Comparison of ENCODE assay signal across 19 mouse cellular contexts in genomic region chr8:111705222-111705621, GRCm38 (mm10). TPM values are rescaled to one million over a fixed set of nuclear protein-coding genes. Genes with fewer than 3 reads are reported as not detected.
DNase-seq lines count a peak whose midpoint lies in the region; ATAC-seq and TF ChIP-seq lines count a peak whose summit lies in the region.
"Had no signal": no experiment of that assay in that cellular context is flagged by ENCODE, and none has a peak within 500 bp of the region (broad histone marks: within the 10 kb centered on the region; RNA-seq: fewer than 3 reads in every experiment).

No protein-coding gene starts in this region.

- H3K9me3 ChIP-seq in lung, postnatal 0 days (ENCODE audit: low read length) = no peaks in the 10 kb centered on the region
- no peaks in the 10 kb centered on the region for H3K9me3 ChIP-seq in liver, embryonic 15.5 days (replicated peaks)
- H3K9me3 ChIP-seq: embryonic facial prominence, embryonic 10.5 days; hindbrain, embryonic 12.5 days; neural tube, embryonic 15.5 days had no signal

- no peak overlapping the region for H3K9ac ChIP-seq in lung, postnatal 0 days (replicated peaks; ENCODE audit: low read depth)
- no peak overlapping the region for H3K9ac ChIP-seq in liver, embryonic 15.5 days
- H3K9ac ChIP-seq: hindbrain, embryonic 12.5 days; lung, embryonic 14.5 days; neural tube, embryonic 15.5 days had no signal

- peaks cover 3% of the 10 kb centered on the region; the same call in 1 of the 2 replicates for H3K4me1 ChIP-seq in lung, postnatal 0 days (ENCODE audit: insufficient read depth, low read depth, low read length)
- peaks cover 25% of the 10 kb centered on the region for H3K4me1 ChIP-seq in liver, embryonic 15.5 days (replicated peaks)
- H3K4me1 ChIP-seq: hindbrain, embryonic 12.5 days; neural tube, embryonic 15.5 days had no signal

- TF ChIP-seq CTCF in gastrocnemius, adult 2 months (IDR thresholded peaks at IDR 0.05) = no peak
- TF ChIP-seq CTCF in lung, postnatal 0 days (IDR thresholded peaks at IDR 0.05) = no peak

- 26% methylated on average over 3 of the region's 3 CpGs for WGBS in lung, postnatal 0 days
- WGBS in liver, embryonic 15.5 days (ENCODE audit: insufficient replicate concordance) = 30% methylated on average over 3 of the region's 3 CpGs

- no peak overlapping the region for H3K4me3 ChIP-seq in gastrocnemius, adult 2 months
- H3K4me3 ChIP-seq in lung, postnatal 0 days (ENCODE audit: low read depth, low read length) = no peak overlapping the region
- H3K4me3 ChIP-seq in liver, embryonic 15.5 days (replicated peaks) = no peak overlapping the region
- H3K4me3 ChIP-seq: embryonic facial prominence, embryonic 10.5 days; hindbrain, embryonic 12.5 days; layer of hippocampus, adult 2 months; neural tube, embryonic 15.5 days had no signal

- H3K4me2 ChIP-seq in lung, postnatal 0 days (replicated peaks; ENCODE audit: low read depth, low read length) = no peak overlapping the region
- H3K4me2 ChIP-seq in liver, embryonic 15.5 days = no peak overlapping the region
- H3K4me2 ChIP-seq: hindbrain, embryonic 12.5 days; lung, embryonic 14.5 days; neural tube, embryonic 15.5 days had no signal

- intact Hi-C loops in gastrocnemius, adult 2 months (cut with DNase I) = no loop called here
- intact Hi-C loops in left cerebral cortex, postnatal 25 days (cut with DNase I) = no loop called here

- ATAC-seq in lung, postnatal 0 days = peak; percentile 74
- ATAC-seq in liver, embryonic 15.5 days (ENCODE audit: insufficient read depth) = peak; percentile 68
- ATAC-seq in cerebellum, adult (ENCODE audit: insufficient number of reproducible peaks, low FRiP score, low TSS enrichment) = no peak

- H3K27ac ChIP-seq in gastrocnemius, adult 2 months = no peak overlapping the region
- H3K27ac ChIP-seq in lung, postnatal 0 days (ENCODE audit: low read length) = no peak overlapping the region
- peak overlapping the region; percentile 54 for H3K27ac ChIP-seq in liver, embryonic 15.5 days (replicated peaks)
- H3K27ac ChIP-seq: embryonic facial prominence, embryonic 10.5 days; hindbrain, embryonic 12.5 days; layer of hippocampus, adult 2 months; neural tube, embryonic 15.5 days had no signal

- no peaks in the 10 kb centered on the region for H3K27me3 ChIP-seq in lung, postnatal 0 days (replicated peaks; ENCODE audit: insufficient read depth, low read length)
- H3K27me3 ChIP-seq in liver, embryonic 15.5 days = no peaks in the 10 kb centered on the region; the same call in 1 of the 2 replicates
- H3K27me3 ChIP-seq: hindbrain, embryonic 12.5 days; neural tube, embryonic 15.5 days had no signal

- TF ChIP-seq EP300 in lung, postnatal 0 days (IDR thresholded peaks at IDR 0.05) = no peak

- peak; percentile 13 for DNase-seq in gastrocnemius, adult 2 months
- no peak for DNase-seq in gastrocnemius, adult 8-10 months (ENCODE audit: low spot score in 2 of 2)
- DNase-seq in lung, postnatal 0 days (ENCODE audit: low spot score) = peak; percentile 35
- no peak for DNase-seq in lung, postnatal 14 days
- DNase-seq in left cerebral cortex, postnatal 25 days (ENCODE audit: low spot score in 2 of 2) = no peak
- DNase-seq in neural tube, embryonic 10.5 days (ENCODE audit: extremely low spot score, low spot score) = no peak
- DNase-seq: adrenal gland, adult 8-10 months; lung, embryonic 14.5 days; right cerebral cortex, adult 18-20 months had no signal

- 0 out of 2 replicates have a peak, but pooled peaks cover 4% of the 10 kb centered on the region for H3K36me3 ChIP-seq in lung, postnatal 0 days (ENCODE audit: insufficient read depth, low read length)
- no peaks in the 10 kb centered on the region for H3K36me3 ChIP-seq in liver, embryonic 15.5 days (replicated peaks)

RNA-seq across cellular contexts. Expression of gene Ctrb1, which starts 14.4 kb away (rescaled TPM):
- not detected for total RNA-seq in gastrocnemius, adult 2 months (2021)
- total RNA-seq in gastrocnemius, adult 8-10 months (2022) = under 1 TPM in 1 of 4 experiments, not detected in 3; 0.35 TPM
- not detected in 2 replicates for polyA plus RNA-seq in lung, postnatal 0 days (2015; fragmentation: Nextera tagmentation; extraction: Ambion mirVana)
- 3.0 and 32.8 TPM in 2 replicates for polyA plus RNA-seq in liver, embryonic 15.5 days (2015; fragmentation: Nextera tagmentation; extraction: Ambion mirVana)
- total RNA-seq in left cerebral cortex, postnatal 25 days (2021) = not detected
- total RNA-seq: adrenal gland, adult 8-10 months; granulocyte monocyte progenitor cell, adult 5-6 weeks; layer of hippocampus, adult 2 months; left cerebral cortex, adult 8-10 months; monocyte, adult 5-6 weeks had no signal
- polyA plus RNA-seq: embryonic facial prominence, embryonic 10.5 days; hindbrain, embryonic 12.5 days; kidney, embryonic 14.5 days; lung, embryonic 14.5 days; neural tube, embryonic 15.5 days had no signal

RNA-seq across cellular contexts. Expression of gene Bcar1, which starts 38.4 kb away (rescaled TPM):
- 10 to 100 TPM; 10.8 to 12.6 TPM for total RNA-seq in gastrocnemius, adult 2 months (2021)
- 10 to 100 TPM; 10.7 to 11.1 (median 10.8) TPM for total RNA-seq in gastrocnemius, adult 8-10 months (2022)
- 29.3 and 34.2 TPM in 2 replicates for polyA plus RNA-seq in lung, postnatal 0 days (2015; fragmentation: Nextera tagmentation; extraction: Ambion mirVana)
- 7.8 and 10.2 TPM in 2 replicates for polyA plus RNA-seq in liver, embryonic 15.5 days (2015; fragmentation: Nextera tagmentation; extraction: Ambion mirVana)
- 10 to 100 TPM; 50.6 to 51.7 TPM for total RNA-seq in left cerebral cortex, postnatal 25 days (2021)
- total RNA-seq: granulocyte monocyte progenitor cell, adult 5-6 weeks; monocyte, adult 5-6 weeks had no signal

Comparison
In these comparisons a context has a peak if more than half of its experiments do, and no peak if none do; other contexts are left out.
1. DNase-seq: peak in gastrocnemius, adult 2 months (single experiment) and lung, postnatal 0 days (single experiment); none in gastrocnemius, adult 8-10 months (0 of 2), lung, postnatal 14 days (single experiment), left cerebral cortex, postnatal 25 days (0 of 2) and neural tube, embryonic 10.5 days (single experiment).